Mouse (Mus musculus): ENCODE data around the gene Chd6.

The Chd6 gene

DNA sequence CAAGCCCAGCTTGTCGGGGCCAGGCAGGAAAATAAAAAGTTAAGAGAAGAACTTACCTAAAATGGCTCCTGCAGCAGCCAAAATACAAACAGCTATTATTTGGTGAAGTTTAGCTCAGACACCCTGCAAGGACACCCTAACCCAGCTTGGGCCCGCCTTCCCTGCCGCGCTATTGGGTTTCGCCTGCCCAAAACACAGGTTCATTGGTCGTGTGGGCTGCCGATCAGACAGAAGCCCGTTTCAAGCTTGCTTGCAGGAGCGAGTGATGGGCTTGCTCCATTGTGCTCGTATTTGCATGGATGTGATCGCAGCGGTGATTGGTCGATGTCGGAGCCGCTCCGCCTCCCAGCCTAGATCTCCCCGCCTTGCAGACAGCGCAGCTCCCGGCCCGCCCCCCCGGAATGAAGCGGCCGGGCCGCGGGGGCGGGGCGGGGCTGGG is at the start of gene Chd6:
Gene Chd6 (minus strand): TSS at position 143 of the 439 bp plus-strand sequence.
- peak; percentile 96 for DNase-seq (ENCODE audit: low read depth, low spot score)

DNA sequence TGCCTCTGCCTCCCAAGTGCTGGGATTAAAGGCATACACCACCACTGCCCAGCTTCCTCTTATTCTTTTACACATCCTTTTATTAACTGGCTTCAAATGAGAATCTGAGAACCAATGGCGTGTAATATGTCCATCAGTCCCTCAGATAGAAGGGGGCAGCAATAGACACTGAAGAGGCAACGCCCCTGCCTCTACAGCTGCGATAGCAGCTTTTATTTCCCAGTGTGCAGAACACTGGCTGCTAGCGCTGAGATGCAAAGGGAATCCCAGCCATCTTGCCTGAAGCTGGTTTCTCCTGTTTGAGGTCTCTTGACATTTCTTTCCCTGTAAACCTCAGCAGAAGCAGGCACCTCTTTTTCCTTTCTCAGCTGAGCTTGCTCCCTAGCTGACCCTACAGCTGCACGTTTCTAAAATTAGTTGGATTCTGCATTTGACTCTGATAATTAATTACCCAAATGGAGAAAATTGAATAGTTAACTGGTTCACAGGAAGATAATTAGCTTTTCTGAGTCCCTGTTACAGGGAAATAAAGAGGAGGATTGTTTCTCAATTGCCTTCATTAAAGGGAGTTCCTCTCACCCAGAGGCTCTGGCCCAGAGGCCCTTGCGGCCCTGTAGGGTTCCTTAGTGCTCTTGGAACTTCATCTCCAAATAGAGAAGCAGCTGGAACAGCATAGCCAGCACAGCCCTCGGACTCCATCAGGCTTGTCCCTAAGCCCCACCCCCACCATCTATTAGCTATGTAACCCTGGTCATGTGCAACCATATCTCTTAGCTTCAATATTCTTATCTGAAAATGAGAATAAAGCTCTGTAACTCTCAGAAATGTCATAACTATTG is 41.3 kb upstream of the Chd6 start:
- DNase-seq (ENCODE audit: low read depth, low spot score), result no peak

GRCm38 (mm10) chr2:161148428-161149020 is 39.6 kb upstream of the Chd6 start:
- no peak for DNase-seq (ENCODE audit: low read depth, low spot score)

- peak; percentile 14 for DNase-seq (ENCODE audit: low read depth, low spot score)
Observed at GRCm38 (mm10) chr2:161147656-161148427, 39.0 kb upstream of the Chd6 start.

DNA sequence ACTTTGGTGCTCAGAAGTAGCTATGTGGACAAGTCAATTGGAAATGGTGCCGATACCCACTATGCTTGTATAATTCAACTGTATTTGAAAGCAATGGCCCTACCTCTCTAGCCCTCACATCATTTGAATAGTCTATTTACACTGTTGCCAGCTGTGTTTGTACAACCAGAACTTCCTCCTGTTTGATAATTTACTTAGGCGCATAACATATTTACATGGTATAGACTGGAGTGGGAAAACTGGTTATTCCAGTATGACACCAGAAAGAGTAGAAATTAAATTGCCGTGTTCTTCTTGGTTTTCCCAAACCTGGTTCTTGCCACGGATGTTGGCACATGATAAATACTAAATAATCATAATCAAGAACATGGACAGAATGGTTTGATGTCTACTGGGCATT is 35.9 kb upstream of the Chd6 start:
- DNase-seq (ENCODE audit: low read depth, low spot score), result no peak

DNA sequence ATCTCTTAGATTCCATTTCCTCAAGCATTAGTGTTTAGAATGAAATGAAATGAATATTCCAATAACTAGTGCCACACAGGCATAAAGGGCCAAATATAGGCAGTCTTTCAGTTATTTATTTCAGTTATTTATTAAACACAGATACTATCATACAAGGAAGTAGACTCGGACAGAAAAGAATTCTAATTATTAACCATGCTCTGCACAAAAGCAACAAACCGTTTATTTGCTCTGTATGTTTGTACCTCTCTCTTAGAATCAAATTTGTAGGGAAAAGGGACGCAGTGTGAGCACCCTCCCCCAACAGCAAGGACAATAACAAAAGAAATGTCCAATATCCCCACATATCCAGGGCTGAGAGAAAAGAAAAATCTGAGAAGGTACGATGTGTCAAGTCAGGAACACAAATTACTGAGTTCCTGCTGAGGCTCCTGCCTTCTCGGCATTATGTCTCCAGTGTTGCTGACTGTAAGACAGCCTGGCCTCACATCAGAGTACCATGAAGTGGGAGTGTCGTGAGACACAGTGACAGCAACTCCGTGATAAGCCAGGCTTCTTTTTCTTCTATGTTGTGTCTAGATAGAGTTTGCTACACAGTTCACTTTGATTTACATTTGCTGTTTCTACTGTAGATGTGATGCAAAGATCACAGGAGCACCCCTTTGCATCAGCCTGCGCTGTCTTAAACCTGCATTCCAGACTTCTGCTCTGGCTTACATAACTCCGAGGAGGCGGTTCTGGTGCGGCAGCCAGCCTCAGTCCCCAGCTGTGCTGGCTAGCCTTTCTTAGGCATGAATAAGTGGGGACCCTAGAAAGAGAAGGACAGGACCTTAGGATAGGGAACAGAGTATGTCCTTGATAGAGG is 30.0 kb upstream of the Chd6 start:
- no peak for DNase-seq (ENCODE audit: low read depth, low spot score)

DNA sequence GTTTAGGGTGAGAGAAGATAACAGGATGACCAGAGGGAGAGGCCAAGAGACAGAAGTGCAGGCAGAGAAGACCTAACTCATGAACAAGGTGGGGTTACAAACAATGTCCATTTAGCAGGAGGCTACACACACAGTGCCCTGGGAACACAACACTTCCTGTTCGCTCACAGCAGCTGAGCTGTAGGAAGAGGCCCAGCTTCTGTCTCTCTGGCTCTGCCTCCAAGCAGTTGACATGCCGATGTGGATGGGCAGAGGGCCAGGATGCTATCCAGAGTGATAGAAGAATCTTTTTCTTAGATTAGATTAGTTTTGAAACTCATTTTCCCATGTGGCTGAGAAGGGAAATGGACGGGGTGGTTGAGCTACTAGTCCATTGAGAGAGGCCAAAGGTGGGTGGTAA is 28.1 kb upstream of the Chd6 start:
- DNase-seq (ENCODE audit: low read depth, low spot score), result no peak

DNA sequence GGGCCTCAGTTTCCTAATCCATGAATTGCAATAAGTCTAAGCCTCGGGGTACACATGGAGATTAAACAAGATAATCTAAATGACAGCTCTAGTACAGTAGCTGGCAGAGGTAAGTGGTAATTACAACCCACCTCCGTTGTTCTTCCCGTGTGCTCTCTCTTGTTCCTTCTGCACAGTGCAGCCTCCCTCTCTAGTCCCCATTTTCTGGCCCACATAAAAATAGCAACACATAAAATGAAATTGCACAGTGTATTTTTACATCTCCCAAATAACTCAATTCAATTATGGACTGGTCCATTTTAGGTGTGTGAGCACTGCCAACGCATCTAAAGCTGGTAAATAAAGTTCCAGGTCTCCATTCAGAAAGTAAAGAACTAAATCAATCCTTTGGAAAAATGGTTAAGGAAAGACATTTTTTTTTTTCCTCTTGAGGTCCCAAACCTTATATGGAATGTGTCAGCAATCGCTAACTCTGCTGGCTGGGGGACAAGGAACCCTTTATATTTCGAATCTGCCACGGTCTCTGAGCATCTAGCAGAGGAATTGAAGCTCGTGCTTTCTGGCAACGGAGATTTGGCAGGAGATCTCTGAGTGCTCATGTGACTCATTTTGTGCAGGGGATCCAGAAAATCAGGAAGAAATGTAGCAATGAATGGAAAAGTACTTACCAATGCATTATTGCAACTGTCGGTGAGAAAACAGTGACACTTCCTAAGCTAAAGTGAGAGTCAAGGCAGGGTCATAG is 19.7 kb upstream of the Chd6 start:
- DNase-seq (ENCODE audit: low read depth, low spot score), result no peak

DNA sequence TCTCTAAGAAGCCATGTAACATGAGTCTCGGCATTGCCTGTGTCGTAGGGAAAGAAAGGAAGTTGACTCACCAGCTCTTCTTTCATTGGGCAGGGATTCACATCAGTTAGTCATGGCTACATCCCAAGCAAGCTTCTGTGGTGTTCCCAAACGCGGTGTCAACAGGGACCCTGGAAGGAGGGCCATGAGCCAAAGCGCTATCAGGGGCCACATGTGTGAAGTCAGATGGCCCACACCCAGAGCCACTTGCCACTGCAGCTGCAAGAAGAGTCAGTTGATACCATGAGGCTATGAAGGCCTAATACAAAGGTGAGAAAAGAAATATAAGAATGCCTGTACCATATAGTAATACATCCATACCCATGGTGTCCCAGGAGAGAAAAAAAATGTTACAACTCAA is 3.1 kb upstream of the Chd6 start:
- DNase-seq (ENCODE audit: low read depth, low spot score), result no peak

DNA sequence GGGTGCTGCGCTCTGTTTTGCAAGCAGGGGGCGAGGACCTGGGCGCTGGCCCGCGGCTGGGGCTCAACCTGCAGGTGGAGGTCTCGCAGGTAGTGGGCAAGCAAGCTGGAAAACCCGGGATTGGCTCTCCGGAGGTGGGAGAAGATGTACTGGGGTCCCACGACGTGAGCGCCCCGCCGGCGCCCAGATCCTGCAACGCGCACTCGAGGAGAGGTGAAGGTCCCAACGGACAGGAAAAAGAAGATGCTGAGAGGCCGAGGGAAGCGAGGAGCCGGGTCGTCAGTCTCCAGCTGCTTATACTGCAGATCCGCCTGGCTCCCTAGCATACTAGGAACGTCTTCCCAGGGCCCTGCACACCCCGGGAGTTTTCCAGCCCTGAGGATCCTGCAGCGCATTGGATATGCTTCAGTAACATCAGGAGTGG is 535 bp upstream of the Chd6 start:
- no peak for DNase-seq (ENCODE audit: low read depth, low spot score)

DNA sequence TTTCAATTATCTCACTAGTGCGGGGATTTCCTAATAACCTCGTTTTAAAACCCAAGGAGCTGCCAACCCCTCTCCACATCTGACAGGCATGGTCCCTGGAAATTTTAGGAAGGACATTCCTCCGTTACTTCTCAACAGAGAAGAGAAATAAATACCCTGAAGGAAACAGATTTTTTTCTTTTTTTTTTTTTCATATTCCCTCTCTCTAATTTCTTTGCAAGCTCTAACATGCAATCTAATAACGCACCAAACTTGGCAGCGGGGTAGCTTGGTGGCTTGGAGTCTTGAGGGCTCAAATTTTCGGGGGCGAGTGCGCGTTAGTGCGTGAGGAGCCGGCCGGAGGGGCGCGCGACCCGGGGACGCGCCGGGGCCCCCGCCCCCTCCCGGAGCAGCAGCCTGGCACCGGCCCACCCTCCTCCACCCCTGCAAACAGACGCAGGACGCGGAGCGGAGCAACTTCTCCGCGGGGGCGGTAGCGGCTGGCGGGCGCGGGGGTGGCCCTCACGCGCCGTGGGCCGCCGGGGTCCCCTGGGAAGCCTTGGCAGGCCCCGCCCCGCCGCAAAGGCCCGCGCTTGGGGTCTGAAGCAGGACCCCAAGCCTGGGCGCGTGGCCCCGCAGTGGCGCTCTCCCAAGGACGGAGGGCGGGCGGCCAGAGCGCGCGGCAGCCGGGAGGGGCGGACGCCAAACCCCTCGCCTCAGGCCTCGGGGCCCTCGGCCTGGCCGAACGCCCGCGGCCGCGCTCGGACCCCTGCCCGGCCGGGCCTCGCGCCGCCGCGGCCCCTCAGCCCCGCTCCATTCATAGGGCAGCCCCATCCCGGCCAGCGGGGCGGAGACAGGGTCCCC is 569 bp downstream of the Chd6 start:
- peak; percentile 29 for DNase-seq (ENCODE audit: low read depth, low spot score)

- DNase-seq (ENCODE audit: low read depth, low spot score), result no peak
Observed at GRCm38 (mm10) chr2:161107236-161107635, 1.6 kb downstream of the Chd6 start.

DNA sequence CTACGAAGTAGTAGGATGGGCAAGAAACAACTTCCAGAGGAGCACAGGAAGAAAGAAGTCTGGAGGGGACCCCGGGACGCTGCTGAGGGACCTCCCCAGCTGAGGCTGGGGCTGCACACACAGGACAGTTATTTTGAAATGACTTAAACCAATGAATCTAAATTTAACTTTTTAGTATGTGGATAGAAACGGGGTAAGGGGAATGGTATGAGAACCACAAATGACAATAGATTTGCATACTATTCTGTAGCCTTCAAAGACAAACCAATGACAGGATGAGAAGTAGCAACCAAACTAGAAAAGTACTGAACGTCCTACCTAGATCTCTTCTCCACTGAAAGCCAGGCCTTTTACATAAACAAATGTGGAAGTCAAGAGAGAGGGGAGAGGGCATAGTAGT is 5.1 kb downstream of the Chd6 start:
- DNase-seq (ENCODE audit: low read depth, low spot score), result no peak

DNA sequence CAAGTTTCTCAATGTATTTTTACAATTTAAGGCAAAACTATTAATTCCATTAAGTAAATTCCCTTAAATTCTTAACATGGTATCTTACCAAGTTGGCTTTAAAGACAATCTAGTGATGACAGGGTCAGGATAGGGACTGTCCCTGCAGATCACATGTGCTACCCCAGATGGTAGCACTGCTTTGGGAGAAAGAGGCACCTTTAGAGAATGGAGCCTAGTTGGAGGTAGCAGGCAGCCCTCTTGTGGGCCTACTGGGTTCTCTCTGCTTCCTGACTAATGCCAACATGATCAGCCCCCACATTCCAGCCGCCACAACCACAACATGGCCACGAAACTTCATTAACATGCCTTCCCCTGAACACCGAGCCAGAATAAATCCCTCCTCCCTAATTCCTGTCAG is 6.8 kb downstream of the Chd6 start:
- no peak for DNase-seq (ENCODE audit: low read depth, low spot score)

- no peak for DNase-seq (ENCODE audit: low read depth, low spot score)
Observed at GRCm38 (mm10) chr2:161097746-161098145, 11.1 kb downstream of the Chd6 start.

DNA sequence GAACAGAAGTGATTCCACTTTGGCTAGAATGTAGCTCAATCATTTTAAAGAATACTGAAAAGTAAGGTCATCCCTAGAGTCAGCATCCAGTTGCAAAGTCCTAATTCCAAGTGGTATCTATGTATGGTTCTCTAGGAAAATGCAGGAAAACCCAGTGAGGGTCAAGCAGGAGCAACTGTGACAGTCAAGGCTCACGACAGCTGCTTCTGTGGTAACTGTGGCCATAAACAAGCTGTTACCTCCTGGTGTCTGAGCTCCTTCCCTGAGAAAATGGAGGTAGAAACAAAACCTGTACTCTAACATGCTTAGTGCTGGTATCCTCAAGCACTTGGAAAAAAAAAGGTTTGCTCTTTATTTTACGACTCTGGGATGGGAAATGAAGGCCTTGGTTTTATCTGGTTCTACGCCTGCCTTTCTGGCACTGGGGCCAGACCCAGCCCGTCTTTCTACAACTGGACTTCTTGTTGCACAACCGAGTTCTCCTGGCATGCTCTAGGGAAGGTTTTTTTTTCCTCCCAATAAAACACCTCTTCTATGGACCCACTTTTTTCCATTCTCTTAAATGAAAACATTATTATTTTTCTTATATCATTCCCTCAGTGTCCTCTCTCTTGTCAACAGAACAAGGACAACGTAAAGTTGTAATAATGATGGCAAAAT is 18.0 kb downstream of the Chd6 start:
- no peak for DNase-seq (ENCODE audit: low read depth, low spot score)

DNA sequence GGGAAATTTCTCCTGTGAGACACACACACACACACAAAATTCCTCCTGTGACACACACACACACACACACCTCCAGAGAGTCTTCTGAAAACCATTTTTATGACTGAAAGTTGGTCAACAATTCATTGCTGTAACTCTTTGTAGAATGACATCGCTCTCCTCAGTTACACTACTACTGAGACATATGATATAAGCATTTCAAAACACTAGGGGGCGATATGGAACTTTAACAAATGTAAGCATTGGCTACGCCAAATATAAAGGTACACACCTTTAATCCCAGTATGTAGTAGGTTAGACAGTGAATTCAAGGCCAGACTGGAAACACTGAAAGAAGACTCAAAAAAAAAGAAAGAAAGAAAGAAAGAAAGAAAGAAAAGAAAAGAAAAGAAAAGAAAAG is 18.7 kb downstream of the Chd6 start:
- DNase-seq (ENCODE audit: low read depth, low spot score), result no peak

DNA sequence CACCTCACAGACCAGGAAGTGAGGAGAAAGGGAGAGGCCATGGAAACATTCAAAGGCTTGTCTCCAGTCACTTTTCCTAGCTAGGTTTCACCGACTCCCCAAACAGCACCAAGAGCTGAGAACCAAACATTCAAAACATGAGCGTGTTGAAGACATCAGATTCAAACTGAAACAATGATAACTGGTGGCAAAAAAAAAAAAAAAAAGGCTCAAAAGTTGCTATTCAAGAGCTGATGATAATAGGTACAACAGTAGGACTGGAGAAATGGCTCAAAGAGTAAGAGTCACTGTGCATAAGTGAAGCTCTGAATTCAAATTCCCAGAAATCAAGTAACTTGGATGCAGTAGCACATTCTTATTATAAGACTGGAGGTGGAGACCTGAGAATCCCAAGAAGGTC is 30.3 kb downstream of the Chd6 start:
- no peak for DNase-seq (ENCODE audit: low read depth, low spot score)

- DNase-seq (ENCODE audit: low read depth, low spot score), result no peak
Observed at GRCm38 (mm10) chr2:161076262-161076661, 32.6 kb downstream of the Chd6 start.
